Mouse (Mus musculus) liver (tissue): ENCODE data around the gene Apeh.
"Not testable (repeated sequence)": the region's sequence is repeated elsewhere in the genome, so short reads cannot be mapped to it uniquely, and the experiment has no call there.

Experiments used
- DNase-seq: peaks from one replicate; pipeline ENCODE4 v3.0.0-alpha.2; 2020; ENCODE audit warnings: mixed read lengths

The Apeh gene

DNA sequence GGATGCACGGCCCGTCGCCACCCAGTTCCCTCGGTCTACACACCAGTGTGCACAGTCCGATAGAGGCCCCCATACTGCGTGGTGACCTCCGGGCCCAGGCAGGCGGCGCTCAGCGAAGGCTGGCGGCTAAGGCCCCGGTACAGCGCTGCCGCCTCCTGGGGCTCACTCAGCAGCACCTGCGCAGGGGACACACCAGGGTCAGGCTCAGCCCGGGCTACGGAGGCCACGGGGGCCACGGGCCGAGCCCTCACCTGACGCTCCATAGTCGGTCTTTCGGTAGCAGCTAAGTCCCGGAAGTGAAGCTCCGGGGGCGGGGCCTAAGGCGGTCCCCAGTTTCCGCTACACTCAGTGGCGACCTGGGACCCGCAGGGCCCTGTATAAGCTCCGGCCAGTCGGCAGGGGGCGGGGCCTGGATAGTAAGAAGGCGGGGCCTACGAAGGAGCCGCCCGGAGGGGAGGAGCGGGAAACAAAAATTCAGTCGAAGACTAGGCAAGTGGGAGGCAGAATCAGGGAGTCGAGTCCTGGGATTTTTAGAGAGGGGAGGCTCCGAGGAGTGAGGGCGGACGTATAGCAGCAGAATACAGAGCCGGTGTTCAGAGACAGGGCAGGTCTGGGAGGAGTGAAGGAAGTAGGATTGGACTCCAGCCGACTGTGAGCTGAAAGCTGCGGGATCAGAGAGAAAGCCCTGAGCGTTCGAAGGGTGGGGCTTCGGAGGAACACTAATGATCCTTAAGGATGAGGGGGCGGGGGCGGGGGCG lies at the start of gene Apeh:
Gene Apeh, minus strand, starts transcription at position 423 of the 758 bp plus-strand sequence.
- DNase-seq = peak; percentile 99

DNA sequence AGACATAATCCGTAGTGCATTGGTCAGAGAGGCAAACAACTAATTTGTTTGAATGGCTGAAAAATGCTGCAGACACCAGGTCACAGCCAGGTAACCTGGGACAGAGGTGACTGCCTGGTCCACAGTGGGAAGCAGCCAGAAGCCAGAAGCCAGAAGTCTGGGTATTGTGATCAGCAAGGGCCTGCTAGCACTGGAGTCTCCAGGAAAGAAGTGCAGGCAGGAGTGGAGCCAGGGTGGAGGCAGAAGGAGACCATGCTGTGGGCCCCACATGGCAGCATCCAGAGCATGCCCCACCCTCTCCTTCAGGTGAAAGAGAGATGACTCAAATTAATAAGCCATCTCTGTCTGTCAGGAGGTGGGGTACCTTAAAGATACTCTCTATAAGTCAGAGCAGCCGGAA lies 49.1 kb upstream of the Apeh start:
- no peak for DNase-seq

DNA sequence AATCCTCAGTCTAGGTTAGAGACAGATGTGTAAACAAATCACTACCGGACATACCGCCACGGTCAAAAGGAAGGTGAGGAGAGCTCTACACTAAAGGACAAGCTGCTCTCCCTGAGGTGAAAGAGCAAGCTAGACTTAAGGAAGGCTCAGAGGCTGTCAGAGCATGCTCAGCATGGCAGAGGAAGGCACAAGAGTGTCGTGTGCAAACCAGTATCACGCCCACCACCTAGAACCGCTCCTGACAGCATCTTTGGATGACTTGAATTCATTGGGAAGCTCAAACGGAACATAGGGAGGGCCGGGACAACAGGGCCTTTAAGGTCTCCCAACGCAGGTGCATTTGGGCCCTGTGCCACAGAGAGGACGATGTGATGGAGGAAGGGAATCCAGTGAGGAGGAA lies 47.0 kb upstream of the Apeh start:
- DNase-seq = no peak

DNA sequence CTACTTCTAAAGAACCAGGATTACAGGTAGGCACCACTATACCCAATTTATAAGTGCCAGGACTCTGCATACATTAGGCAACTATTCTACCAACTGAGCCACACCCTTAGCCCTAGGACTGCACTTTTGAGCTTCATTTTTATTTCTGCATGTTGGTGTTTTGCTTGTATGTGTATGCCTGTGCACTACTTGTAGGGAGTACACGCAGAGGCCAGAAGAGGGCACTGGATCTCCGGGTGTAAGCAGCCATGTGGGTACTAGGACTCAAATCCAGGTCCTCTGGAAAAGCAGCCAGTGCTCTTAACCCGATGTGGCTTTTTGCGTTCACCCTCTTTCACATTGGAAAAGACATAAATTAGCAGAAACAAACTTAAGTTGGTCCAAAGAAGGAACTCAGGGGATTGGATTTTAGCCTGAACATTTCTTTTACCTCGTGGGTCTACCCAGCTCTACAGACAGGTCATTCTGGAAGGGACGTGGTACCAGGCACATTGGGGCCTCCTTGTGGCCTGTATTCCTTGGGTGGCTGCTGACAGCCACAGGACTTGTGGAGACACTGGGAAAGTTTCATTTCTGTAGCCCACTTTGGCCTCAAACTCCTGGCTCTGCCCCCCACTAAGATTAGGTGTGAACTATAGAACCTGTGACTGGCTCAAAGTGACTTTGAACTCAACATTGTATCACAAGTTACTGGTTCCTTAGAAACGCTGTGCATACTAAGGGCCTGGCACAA lies 45.7 kb upstream of the Apeh start:
- no peak for DNase-seq

DNA sequence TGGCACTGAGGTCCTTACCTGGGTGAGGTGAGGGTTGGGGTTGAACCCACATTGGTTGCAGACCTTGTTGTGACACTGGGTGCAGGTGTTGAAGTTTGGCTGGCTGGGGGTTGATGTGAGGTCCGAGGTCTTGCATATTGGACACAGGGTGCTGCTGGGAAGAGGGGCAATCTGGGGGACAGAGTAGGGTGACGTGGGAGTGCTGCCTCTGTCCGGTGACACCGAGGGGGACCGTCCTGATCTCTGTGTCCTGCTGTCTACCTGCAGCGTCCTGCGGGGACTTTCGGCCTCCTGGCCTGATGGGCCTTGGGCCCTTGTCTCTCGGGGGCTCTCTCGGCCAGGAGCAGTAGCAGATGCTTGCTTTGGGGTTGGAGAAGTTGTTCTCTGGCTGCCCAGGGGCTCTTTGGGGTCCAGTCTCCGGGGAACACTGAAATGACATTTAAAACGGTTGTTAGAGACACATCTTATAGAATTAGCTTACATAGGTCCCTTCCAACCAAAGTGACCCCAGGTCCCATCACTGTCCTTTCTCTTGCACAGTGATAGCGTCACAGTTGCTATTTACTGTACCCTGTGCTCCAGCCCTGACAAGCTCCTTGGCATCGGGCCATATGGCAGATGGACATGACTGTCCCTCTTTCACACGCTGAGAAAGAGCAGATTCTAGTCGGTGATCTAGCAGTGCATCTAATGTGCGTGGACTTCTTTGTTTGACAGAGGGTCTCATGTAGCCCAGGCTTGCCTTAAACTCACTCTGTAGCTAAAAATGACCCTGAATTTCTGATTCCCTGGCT lies 45.0 kb upstream of the Apeh start:
- DNase-seq = no peak

DNA sequence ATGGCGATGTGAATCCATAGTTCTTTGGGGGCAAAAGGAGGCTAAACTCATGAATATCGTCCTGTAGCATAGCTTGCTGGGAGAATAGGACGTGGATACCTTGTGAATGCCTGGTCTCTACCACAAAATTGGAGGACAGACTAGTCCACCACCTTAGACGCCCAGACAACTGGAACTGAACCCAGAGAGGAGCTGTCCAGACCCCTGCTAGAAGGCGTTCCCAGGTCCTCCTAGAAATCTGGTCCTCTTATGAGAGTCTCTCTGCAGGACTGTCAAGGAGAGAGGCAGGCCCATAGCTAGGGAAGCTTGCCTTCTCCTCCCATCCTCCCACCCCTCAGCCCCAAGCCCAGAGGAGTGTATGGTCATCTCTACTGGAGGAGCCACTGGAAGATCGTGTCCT lies 43.7 kb upstream of the Apeh start:
- no peak for DNase-seq

DNA sequence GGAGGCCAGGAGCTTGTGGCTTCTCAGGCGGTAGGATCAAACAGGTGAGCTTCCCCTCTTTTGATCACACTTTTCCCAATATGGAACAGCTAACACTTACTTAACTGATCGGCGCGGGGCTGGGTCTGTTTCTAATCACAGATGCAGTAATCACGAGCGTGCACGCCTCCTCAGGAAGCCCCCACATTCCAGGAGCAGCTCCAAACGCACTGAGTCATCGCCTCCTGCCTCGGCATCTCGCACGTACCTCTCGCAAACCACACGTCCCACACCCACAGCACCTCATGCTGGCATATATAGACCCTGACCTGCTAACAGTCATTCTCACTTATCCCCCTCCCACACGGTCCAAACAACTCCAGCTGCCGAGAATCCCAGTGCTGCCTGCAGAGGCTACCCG lies 43.1 kb upstream of the Apeh start:
- no peak for DNase-seq

DNA sequence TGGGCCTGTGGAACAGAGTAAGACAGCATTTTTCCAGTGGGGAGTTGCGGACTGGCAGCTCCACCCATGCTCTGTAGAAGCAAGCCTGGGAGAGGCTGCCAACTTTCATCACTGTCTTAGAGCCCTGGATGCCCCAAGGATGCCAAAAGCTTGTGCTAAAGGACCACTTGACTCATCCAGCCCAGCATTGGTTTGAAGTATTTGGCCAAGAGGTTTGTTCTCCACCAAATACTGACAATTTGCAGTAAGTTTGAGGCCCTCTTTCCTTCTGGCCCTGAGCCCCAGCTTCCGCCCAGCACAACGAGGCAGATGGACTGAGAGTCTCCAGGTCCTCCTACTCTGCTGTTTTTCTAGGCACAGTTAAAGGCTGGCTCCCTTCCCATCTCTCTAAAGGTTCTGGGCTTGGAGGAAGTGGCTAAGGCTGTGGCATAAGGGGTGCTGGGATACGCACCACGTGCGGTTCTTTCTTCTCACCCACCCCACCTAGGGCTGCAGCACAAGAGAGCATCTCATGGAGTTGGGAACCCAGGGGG lies 42.6 kb upstream of the Apeh start:
- no peak for DNase-seq

DNA sequence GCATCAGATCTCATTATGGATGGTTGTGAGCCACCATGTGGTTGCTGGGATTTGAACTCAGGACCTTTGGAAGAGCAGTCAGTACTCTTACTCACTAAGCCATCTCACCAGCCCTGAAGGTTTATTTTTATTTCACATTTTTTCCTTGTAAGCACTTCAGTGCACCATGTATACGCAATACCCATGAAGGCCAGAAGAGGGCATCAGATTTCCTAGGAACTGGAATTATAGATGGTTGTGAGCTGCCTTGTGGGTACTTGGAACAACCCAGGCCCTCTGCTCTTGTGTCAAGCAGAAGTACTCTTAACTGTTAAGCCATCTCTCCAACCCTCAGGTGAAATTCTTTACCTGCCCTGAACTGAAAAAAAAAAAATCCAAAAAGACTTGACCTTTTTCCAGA lies 41.8 kb upstream of the Apeh start:
- peak; percentile 44 for DNase-seq

DNA sequence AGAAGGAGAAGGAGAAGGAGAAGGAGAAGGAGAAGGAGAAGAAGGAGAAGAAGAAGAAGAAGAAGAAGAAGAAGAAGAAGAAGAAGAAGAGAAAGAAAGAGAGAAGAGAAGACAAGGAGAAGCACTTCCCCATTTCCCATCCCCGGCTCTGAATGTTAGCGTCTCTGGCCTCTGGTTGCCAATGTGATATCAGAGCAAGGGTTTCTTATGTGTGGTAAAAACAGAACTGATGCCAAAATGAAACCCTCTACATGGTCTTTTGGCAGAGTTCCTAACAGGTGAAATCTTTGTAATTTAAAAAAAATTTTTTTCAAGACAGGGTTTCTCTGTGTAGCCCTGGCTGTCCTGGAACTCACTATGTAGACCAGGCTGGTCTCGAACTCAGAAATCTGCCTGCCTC lies 41.3 kb upstream of the Apeh start:
- not testable (repeated sequence) for DNase-seq

DNA sequence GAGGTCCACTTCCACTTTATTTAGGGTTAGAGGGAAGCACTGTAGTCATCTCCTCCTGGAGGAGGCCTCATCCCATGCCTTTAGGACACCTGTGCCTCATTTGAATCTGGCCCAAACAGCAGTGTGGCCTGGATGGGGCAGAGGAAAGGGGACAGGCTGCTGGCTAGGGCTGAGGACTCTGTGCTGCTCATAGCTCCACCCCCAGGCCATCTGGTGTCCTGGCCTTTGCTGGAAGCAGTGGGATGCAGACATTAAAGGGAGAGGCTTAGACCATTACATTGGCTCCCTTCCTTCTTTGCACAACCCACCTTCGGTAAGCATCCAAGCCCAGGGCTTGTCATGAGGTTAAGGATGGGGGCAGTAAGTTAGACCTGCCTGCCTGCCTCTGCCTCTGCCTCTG lies 39.1 kb upstream of the Apeh start:
- DNase-seq = no peak

DNA sequence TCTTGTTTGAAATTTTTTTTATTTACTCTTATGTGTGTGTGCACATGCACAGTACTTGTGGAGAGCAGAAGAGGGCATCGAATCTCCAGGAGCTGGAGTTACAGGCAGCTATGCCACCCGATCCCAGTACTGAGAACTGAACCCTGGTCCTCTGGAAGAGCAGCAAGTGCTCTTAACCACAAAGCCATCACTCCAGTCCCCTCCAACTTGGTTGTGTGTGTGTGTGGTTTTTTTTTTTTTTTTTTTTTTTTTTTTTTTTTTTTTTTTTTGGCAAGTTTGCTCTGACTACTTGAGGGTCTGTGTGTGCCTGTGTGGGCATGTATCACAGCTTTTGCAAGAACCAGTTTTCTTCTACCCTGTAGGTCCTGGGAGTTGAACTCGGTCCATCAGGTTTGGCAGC lies 38.0 kb upstream of the Apeh start:
- DNase-seq = no peak

DNA sequence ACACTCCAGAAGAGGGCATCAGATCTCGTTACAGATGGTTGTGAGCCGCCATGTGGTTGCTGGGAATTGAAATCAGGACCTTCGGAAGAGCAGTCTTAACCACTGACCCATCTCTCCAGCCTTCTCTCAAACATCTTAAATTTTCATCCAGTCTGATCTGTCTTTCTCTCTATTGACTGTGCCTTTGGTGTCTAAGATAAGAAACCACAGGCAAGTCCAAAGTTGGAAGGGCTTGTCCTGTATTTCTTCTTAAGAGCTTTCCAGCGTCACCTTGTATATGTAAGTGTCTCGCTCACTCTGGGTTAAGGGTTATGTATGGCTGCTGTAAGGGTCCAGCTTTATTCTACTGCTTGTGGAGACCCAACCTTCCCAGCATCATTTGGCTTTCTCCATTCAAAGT lies 37.1 kb upstream of the Apeh start:
- DNase-seq = no peak

DNA sequence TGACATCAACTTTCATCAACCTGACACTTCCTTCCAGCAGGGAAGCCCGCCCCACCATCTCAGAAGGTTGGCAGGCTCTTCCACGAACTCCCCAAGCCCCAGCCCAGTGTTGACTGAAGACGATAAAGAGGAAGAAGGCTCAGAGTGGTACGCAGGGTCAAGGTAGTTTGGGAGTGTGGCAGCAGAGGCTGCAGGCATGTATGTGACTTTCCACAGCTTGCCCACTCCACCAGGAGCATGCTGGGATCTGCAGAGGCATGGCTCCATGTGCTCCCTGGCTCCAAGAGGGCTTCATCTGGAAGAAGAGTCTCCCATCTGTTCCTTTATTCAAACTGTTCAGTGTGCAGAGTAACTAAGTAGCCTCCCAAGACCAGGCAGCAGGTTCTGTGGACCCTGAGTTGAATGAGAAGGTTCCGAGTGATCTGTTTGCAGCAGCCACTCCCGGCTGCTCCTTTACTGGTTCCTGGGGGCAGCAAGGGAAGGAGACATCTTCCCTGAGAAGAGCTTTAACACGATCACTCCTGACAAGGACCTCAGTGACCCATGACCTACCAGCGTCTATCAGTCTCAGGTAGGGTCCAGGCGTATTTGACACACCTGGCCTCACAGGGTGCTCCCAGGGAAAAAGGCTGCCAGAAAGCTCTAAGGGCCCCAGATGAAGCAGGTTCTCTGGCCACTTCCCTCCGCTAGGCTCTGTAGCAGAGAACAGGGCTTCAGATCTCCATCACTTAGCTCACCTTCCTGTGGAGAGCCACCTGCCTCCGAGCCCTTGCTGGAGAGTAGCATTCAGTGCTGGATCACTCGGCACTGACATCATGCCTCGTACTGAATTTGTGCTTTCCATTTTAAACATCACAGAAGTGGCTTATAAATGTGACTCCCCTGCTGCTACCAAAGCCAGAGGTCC lies 34.9 kb upstream of the Apeh start:
- DNase-seq = no peak

DNA sequence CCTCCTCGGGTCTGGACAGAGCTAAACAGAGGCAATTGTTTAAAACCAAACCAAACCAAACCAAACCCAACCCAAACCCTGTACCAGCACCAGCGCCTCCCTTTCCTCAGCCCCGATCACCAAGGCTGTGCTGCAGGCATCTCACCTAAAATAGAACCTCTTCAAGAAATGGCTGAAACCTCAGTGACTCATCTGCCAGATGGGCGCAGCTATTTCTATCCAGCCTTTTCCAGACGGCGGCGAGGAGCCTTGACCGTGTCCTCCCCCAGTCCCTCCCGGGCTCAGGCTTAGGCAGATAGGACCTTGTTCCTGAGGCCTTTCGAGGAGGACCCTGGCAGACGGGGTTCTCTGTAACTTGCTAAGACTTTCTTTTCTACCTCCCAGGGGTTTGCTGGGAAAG lies 33.8 kb upstream of the Apeh start:
- DNase-seq = no peak

DNA sequence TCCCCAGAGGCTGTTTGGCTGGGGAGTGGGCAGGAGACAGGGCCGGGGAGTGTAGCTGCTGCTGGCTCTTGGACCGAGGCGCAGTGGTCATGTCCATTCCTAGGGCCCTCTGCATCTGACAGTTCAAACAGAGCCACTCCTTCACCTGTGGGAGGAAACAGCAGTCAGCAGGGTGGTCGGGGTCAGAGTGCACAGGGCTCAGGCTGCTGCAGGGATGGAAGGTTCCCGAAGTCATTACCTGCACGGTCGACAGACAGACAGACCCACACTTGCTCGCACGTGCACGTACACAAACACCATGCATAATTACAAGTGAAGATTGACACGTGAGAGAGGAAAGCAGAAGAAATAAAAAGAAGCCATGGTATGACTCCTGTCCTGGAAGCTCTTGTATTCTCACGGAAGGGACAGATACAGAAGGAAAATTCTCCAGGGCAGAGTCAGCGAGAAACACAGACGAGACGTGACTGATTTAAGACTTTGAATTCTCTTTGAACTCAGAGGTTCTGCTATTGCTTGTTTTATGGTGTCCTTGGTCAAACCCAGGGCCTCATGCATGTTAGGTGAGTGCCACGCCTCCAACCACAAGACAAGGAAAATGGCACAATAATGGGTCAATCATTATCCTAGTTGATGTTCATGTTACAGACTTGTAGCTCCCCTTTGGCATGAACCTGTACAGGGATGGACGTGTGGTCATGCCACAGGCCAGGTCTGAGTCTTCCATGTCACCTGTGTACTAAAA lies 32.2 kb upstream of the Apeh start:
- DNase-seq = no peak

DNA sequence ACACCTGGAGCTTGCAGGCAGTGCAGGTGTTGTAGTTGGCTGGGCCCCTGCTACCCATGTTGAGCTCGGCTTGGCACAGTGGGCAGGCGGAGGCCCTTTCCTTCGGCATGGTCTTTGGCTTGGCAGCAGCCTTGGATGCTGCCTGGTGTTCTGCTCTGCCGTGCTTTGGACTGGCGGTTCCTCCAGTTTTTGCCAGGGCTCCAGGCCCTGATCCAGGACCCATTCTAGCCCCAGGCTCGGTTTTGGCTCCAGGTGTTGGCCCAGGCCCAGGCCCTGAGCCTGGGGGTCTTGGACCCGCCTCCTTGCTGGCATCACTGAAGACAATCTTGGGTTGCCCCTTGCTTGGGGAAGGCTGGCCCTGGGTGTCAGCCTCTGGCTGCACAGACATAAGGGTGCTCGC lies 31.3 kb upstream of the Apeh start:
- no peak for DNase-seq

DNA sequence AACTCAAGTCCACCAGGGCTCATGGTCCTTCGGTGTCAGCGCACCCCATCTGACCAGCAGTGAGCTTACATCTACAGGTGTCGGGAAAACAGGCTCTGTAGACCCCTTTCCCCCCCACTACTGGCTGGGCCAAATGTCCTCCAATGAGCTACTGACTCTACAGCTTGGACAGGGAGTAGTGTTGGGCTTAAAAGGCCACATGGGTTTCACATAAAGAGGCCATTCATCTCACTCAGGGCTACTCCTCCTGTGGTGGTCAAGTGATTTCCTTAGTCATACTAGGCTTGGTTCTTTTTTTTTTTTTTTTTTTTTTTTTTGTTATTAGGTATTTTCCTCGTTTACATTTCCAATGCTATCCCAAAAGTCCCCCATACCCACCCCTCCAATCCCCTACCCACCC lies 29.5 kb upstream of the Apeh start:
- DNase-seq = no peak

DNA sequence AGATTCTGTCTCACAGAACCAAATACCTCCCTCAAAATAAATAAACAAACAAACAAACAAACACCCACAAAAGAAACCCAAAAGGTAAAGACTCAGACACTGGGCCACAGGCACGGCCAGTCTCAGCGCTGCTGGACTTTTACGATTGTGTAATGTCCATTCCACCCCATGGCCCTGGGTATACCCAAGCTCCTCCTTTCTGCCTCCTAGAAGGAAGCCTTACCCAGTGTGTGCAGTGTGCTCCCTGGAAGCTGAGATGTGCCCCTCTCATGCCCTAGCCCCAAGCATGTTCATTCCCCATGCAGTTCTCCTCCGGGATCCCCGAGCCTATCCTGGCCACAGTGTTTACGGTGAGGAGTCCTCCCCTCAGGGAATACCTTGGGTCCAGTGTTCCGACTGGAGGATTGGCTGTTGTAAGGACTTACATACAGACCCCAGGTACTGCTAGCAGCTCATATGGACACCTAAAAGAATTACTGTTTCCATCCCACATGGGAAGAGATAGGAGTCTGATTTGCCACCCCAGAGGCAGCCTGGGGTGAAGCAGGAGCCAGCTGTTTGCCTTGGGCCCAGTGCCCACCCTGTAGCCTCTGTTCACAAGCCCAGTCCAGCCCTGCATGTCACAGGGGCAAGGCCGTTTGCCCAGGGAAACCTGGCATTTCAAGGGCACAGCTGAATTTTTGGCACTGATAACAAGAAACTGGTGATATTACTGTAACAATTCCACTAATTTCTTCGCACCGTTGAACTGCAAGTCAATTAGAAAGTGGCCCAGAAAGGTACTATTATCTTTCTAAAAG lies 27.0 kb upstream of the Apeh start:
- no peak for DNase-seq

DNA sequence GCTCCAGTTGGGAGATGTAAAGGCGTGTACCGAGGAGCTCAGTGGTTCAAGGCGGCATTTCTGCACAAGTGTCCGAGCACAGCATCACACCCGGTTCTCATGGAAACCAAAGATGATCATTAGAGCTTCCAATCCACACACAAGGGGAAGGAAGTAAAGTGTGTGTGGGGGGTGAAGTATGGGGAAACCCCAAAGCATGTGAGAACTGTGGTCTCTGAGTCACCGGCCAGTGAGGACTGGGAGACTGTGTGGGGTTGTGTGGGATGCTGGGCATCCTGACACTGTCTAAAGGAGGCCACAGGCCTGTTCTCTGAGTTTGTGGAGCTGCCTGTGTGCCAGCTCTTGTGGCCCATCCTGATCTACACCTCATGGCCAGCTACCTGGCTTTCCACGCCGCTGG lies 26.3 kb upstream of the Apeh start:
- DNase-seq = no peak

DNA sequence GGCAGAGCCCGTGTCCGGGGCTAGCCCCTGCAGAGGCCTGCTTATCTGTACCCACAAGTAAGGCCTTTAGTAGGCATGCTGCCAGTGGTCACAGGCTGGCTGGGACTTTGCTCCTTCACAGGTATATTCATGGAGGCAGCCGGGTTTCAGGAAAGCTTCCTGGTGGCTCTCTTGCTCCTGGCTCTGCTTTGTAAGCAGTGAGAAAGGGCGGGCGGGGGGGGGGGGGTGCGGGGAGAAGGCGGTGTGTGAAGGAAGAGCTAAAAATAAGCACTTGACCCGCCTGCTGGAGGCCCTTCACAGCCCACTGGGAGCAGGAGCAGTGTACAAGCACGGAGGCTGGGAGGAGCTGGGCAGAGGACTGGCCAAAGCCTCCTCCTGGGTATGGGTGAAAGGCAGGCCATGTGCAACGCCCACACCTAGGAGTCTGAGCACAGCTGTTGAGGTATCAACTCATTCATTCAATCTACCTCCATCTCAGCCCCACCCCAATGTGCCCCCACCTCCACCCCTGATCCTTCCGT lies 25.5 kb upstream of the Apeh start:
- DNase-seq = peak; percentile 40
